Mouse (Mus musculus) right cerebral cortex, postnatal 10 days (tissue): ENCODE results near the gene Aarsd1.
"Not testable (repeated sequence)": the region's sequence is repeated elsewhere in the genome, so short reads cannot be mapped to it uniquely, and the experiment has no call there.

ENCODE experiments used
- DNase-seq, 2 experiments: peaks; one replicate each; pipeline ENCODE4 v3.0.0; 2021; ENCODE audit warnings: low spot score in 2 of 2

Aarsd1 gene

GRCm38 (mm10) chr11:101447786-101448185 is 30.4 kb upstream of the Aarsd1 start:
- no peak for DNase-seq

GRCm38 (mm10) chr11:101446860-101447259 is 29.4 kb upstream of the Aarsd1 start:
- DNase-seq: not testable (repeated sequence)

GRCm38 (mm10) chr11:101446319-101446718 is 28.9 kb upstream of the Aarsd1 start:
- no peak for DNase-seq

GRCm38 (mm10) chr11:101442760-101443159 is 25.3 kb upstream of the Aarsd1 start:
- no peak for DNase-seq

- peak; percentile 99 for DNase-seq
Observed at GRCm38 (mm10) chr11:101442127-101442693, 24.8 kb upstream of the Aarsd1 start, which contains the start of gene Rpl27. Gene Rpl27 (plus strand): TSS chr11:101442298.

- DNase-seq: not testable (repeated sequence)
Observed at GRCm38 (mm10) chr11:101441450-101442126, 24.2 kb upstream of the Aarsd1 start.

GRCm38 (mm10) chr11:101438006-101438405 is 20.6 kb upstream of the Aarsd1 start:
- not testable (repeated sequence) for DNase-seq

GRCm38 (mm10) chr11:101436916-101437315 is 19.5 kb upstream of the Aarsd1 start:
- no peak for DNase-seq

GRCm38 (mm10) chr11:101435831-101436230 is 18.4 kb upstream of the Aarsd1 start:
- DNase-seq: no peak

- DNase-seq: no peak
Observed at GRCm38 (mm10) chr11:101433396-101433795, 16.0 kb upstream of the Aarsd1 start.

- no peak for DNase-seq
Observed at GRCm38 (mm10) chr11:101431327-101431726, 13.9 kb upstream of the Aarsd1 start.

GRCm38 (mm10) chr11:101426165-101426564 is 8.8 kb upstream of the Aarsd1 start:
- DNase-seq: peak in 1 of 2 experiments; percentile 21

GRCm38 (mm10) chr11:101424925-101425813 is 7.8 kb upstream of the Aarsd1 start, which contains the start of the genes Rundc1 and Ptges3l:
Gene Rundc1 (plus strand): TSS chr11:101425085.
Gene Ptges3l (minus strand): TSS chr11:101425333.
- DNase-seq: peak; percentile 98 to 99

GRCm38 (mm10) chr11:101424105-101424851 is 6.9 kb upstream of the Aarsd1 start, which contains the start of gene Gm27029:
Gene Gm27029 (minus strand): TSS chr11:101424796.
- peak in 1 of 2 experiments; percentile 57 for DNase-seq

GRCm38 (mm10) chr11:101420148-101420547 is 2.7 kb upstream of the Aarsd1 start:
- DNase-seq: no peak

GRCm38 (mm10) chr11:101419610-101420009 is 2.2 kb upstream of the Aarsd1 start:
- DNase-seq: peak in 1 of 2 experiments; percentile 36

GRCm38 (mm10) chr11:101418991-101419390 is 1.6 kb upstream of the Aarsd1 start:
- peak; percentile 58 to 68 for DNase-seq

- no peak for DNase-seq
Observed at GRCm38 (mm10) chr11:101416433-101417100, 848 bp downstream of the Aarsd1 start.

GRCm38 (mm10) chr11:101415306-101415705 is 2.1 kb downstream of the Aarsd1 start:
- DNase-seq: no peak

- DNase-seq: peak; percentile 83 to 87
Observed at GRCm38 (mm10) chr11:101395110-101395509, 22.3 kb downstream of the Aarsd1 start.

GRCm38 (mm10) chr11:101381817-101382216 is 35.6 kb downstream of the Aarsd1 start:
- DNase-seq: no peak
